Mouse (Mus musculus): Measurements from ENCODE around the gene Wsb2. TPM values are rescaled to one million over a fixed set of nuclear protein-coding genes. Genes with fewer than 3 reads are reported as not detected.
A peak's percentile ranks its signal among the peaks of the same experiment; 100 is the strongest.
"Not testable (repeated sequence)": the region's sequence is repeated elsewhere in the genome, so short reads cannot be mapped to it uniquely, and the experiment has no call there.

The Wsb2 gene
- polyA plus RNA-seq, 1 experiment from 2014 or later: 27.6 TPM

- no peak overlapping the region for H3K4me3 ChIP-seq
- no peak overlapping the region for H3K4me2 ChIP-seq
- H3K4me1 ChIP-seq: peaks cover 12% of the 10 kb centered on the region
- WGBS (ENCODE audit: insufficient replicate concordance): 53% methylated on average over 6 of the region's 6 CpGs
- no peaks in the 10 kb centered on the region for H3K36me3 ChIP-seq
- peaks cover 6% of the 10 kb centered on the region for H3K9me3 ChIP-seq (replicated peaks)
- H3K27me3 ChIP-seq (replicated peaks): no peaks in the 10 kb centered on the region
- 0 out of 2 replicates have a peak overlapping the region, but pooled peaks have one; percentile 8 for H3K27ac ChIP-seq
- no peak for ATAC-seq
- H3K9ac ChIP-seq: no peak overlapping the region
Observed at GRCm38 (mm10) chr5:117396596-117397014, 39.5 kb downstream of the Wsb2 start.

GRCm38 (mm10) chr5:117397371-117397770 lies 40.3 kb downstream of the Wsb2 start:
- H3K27me3 ChIP-seq (replicated peaks): no peaks in the 10 kb centered on the region

GRCm38 (mm10) chr5:117398007-117398550 lies 41.0 kb downstream of the Wsb2 start:
- no peak overlapping the region for H3K27ac ChIP-seq
- H3K36me3 ChIP-seq: no peaks in the 10 kb centered on the region
- H3K4me1 ChIP-seq: peaks cover 12% of the 10 kb centered on the region
- H3K27me3 ChIP-seq (replicated peaks): peaks cover 6% of the 10 kb centered on the region; the same call in 1 of the 2 replicates
- peaks cover under 1% of the 10 kb centered on the region; the same call in 1 of the 2 replicates for H3K9me3 ChIP-seq (replicated peaks)
- no peak overlapping the region for H3K4me2 ChIP-seq
- no peak for ATAC-seq
- no peak overlapping the region for H3K4me3 ChIP-seq
- no peak overlapping the region for H3K9ac ChIP-seq
- 56% methylated on average over 4 of the region's 5 CpGs for WGBS (ENCODE audit: insufficient replicate concordance)

More at GRCm38 (mm10) chr5:117397371-117397770, 40.3 kb downstream of the Wsb2 start:
- H3K4me3 ChIP-seq: no peak overlapping the region
- H3K4me1 ChIP-seq: peaks cover 12% of the 10 kb centered on the region
- 54% methylated on average over 6 of the region's 6 CpGs for WGBS (ENCODE audit: insufficient replicate concordance)
- no peak overlapping the region for H3K27ac ChIP-seq
- H3K36me3 ChIP-seq: no peaks in the 10 kb centered on the region
- H3K4me2 ChIP-seq: no peak overlapping the region
- peaks cover 6% of the 10 kb centered on the region for H3K9me3 ChIP-seq (replicated peaks)
- ATAC-seq: no peak
- H3K9ac ChIP-seq: no peak overlapping the region

DNA sequence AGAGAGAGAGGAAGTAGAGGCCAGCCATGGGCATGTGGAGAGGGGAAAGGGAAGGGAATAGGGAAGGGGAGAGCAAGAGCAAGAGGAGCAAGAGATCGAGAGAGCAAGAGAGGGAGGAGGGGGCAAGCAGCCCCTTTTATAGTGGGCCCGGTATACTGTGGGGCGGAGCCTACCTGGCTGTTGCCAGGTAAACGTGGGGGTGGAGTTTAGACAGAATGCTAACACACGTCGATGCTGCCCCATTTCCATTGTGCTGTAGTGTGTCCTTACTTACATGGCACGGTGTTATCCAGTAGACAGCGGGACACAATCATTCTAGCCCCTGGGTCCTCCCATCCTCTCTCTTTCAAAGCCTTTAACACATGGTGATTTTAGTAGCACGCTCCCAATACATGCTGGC lies 42.2 kb downstream of the Wsb2 start:
- H3K4me1 ChIP-seq: peaks cover 12% of the 10 kb centered on the region
- H3K27ac ChIP-seq: no peak overlapping the region
- 63% methylated on average over 9 of the region's 9 CpGs for WGBS (ENCODE audit: insufficient replicate concordance)
- peaks cover 8% of the 10 kb centered on the region; the same call in 1 of the 2 replicates for H3K27me3 ChIP-seq (replicated peaks)
- no peak overlapping the region for H3K9ac ChIP-seq
- no peak overlapping the region for H3K4me3 ChIP-seq
- no peak overlapping the region for H3K4me2 ChIP-seq
- no peaks in the 10 kb centered on the region for H3K9me3 ChIP-seq (replicated peaks)
- ATAC-seq: no peak
- H3K36me3 ChIP-seq: no peaks in the 10 kb centered on the region

DNA sequence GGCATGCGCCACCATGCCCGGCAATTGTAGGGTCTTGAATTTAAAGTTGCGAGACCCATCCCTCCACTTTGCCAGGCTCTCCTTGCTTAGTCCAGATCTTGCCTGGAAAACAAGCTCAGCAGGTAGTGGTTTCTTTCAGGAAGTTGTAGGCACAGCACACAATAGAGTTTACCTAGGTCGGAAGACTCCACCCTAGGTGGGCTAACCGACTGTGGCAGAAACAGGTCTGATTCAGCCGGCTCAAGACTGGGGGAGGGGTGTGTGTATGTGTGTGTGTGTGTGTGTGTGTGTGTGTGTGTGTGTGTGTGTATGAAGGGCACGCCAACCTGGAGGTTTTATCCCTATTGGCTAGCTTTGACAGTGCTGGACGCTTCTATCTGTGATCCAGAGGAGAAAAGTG lies 46.5 kb downstream of the Wsb2 start:
- H3K9ac ChIP-seq: no peak overlapping the region
- H3K4me3 ChIP-seq: no peak overlapping the region
- H3K36me3 ChIP-seq: no peaks in the 10 kb centered on the region
- no peak overlapping the region for H3K4me2 ChIP-seq
- no peaks in the 10 kb centered on the region for H3K9me3 ChIP-seq (replicated peaks)
- H3K27me3 ChIP-seq (replicated peaks): peaks cover 8% of the 10 kb centered on the region; the same call in 1 of the 2 replicates
- WGBS (ENCODE audit: insufficient replicate concordance): 77% methylated on average over 8 of the region's 8 CpGs
- no peak for ATAC-seq
- no peak overlapping the region for H3K27ac ChIP-seq
- no peaks in the 10 kb centered on the region for H3K4me1 ChIP-seq

DNA sequence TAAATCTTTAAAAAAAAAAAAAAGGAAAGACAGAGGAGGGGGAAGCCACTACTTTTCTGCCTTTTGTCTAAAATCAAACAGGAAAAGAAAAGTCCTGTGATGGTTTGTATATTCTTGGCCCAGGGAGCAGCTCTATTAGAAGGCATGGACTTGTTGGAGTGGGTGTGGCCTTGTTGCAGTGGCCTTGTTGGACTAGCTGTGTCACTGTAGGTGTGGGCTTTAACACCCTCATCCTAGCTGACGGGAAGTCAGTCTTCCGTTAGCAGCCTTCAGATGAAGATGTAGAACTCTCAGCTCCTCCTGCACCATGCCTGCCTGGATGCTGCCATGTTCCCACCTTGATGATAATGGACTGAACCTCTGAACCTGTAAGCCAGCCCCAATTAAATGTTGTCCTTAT lies 47.6 kb downstream of the Wsb2 start:
- H3K27ac ChIP-seq; H3K9ac ChIP-seq; H3K36me3 ChIP-seq; ATAC-seq; H3K4me2 ChIP-seq; H3K4me3 ChIP-seq; H3K9me3 ChIP-seq (replicated peaks); H3K4me1 ChIP-seq: not testable (repeated sequence)
- H3K27me3 ChIP-seq (replicated peaks): peaks cover 17% of the 10 kb centered on the region
- WGBS (ENCODE audit: insufficient replicate concordance): 62% methylated on average over 2 of the region's 2 CpGs

DNA sequence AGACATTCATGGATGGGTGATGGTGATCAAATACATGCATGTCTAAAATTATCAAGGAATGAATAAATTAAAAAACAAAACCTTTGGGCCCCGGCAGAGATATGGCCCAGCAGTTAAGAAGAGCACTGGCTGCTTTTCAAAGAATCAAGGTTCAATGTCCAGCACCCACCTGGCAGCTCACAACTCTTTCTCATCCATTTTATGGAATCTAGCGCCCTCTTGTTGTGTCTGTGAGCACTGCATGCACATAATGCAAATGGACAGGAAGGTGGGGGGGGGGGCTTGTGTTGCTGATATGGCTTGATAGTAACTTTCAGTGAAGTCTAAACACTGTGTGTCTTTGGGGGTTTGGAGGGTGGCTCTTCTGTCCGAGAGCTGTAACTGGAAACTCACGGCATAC lies 51.1 kb downstream of the Wsb2 start:
- Histone ChIP-seq H3K4me3 (no peak overlapping the region), H3K4me2 (no peak overlapping the region), H3K27me3 (replicated peaks) (peaks cover 45% of the 10 kb centered on the region), H3K9me3 (replicated peaks) (no peaks in the 10 kb centered on the region), H3K9ac (no peak overlapping the region), H3K27ac (no peak overlapping the region), H3K4me1 (no peaks in the 10 kb centered on the region), H3K36me3 (no peaks in the 10 kb centered on the region)
- ATAC-seq: no peak
- WGBS (ENCODE audit: insufficient replicate concordance): 55% methylated on average over 4 of the region's 4 CpGs

DNA sequence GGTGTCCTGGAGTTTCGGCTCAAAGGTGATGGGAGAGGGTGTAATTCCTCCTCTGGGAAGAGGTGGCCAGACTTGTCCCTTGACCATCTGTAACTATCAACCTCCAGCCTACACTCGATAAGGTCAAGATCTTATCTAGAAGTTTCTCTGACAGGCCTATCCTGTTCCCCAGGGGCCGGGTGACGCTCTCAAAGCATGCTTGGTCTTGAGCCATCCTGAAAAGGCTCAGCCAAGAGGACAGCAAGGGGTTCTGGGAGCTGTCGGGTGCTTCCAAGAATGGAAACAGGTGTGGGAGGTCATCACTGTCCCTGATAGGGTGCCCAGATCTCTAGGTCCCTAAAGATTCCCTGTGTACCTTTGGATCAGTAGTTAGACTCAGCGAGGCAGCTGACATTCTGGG lies 52.3 kb downstream of the Wsb2 start:
- H3K9me3 ChIP-seq (replicated peaks): no peaks in the 10 kb centered on the region
- no peaks in the 10 kb centered on the region for H3K36me3 ChIP-seq
- no peak for ATAC-seq
- 0 out of 2 replicates have a peak, but pooled peaks cover 9% of the 10 kb centered on the region for H3K4me1 ChIP-seq
- H3K4me2 ChIP-seq: no peak overlapping the region
- WGBS (ENCODE audit: insufficient replicate concordance): 42% methylated on average over 6 of the region's 6 CpGs
- peaks cover 56% of the 10 kb centered on the region for H3K27me3 ChIP-seq (replicated peaks)
- H3K4me3 ChIP-seq: no peak overlapping the region
- H3K27ac ChIP-seq: no peak overlapping the region
- H3K9ac ChIP-seq: no peak overlapping the region

DNA sequence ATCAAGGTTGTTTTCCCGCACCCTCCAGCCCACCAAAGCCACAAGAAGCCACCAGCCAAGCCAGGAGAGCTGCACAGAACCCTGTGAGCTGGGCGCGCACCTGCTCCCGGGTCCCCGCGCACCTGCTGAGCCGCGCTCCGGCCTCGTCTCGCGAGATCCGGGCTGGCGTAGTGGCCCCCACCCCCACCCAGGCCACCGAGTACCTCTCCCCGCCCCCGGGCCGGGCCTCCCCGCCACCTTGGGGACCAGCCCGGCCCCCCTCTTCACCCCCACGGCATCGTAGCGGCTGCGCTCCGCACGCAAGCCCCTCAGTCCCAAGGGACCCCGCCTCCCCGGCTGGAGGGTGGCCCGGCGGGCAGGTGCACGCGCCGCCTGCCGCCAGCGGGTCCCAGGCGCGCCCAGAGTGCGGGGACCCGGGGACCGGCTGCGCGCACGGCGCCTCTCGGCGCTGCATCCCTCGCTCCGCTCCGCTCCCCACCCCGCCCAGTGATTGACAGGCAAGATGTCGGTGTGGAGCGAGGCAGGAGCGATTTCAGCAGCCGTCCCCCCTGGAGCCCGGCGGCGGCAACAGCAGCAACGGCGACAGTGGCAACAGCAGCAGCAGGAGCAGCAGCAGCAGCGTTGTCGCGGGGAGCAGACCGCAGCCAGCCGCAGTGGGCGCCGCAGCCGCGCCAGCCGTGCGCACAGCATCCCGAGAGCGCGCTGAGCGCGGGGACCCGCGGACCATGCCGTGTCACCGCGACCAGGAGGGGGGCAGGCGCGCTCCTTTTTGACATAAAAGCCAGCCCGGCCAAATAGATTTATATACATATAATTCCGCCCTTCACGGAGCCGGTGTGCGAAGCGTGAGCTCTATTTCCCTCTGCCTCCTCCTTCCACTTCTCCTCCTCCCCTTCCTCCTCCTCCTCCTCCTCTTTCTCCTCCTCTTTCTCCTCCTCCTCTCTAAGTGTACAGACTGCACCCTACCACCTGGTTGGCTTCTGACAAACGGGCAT lies 56.7 kb downstream of the Wsb2 start, which contains the start of gene Ksr2:
Ksr2 (plus strand) TSS at position 494 of the 995 bp plus-strand sequence.
- Histone ChIP-seq H3K36me3 (no peaks in the 10 kb centered on the region), H3K4me1 (0 out of 2 replicates have a peak, but pooled peaks cover 9% of the 10 kb centered on the region), H3K4me2 (peak within 1 kb of the TSS; percentile 77), H3K27ac (no peak within 1 kb of the TSS), H3K27me3 (replicated peaks) (peaks cover 94% of the 10 kb centered on the region), H3K9me3 (replicated peaks) (no peaks in the 10 kb centered on the region), H3K4me3 (peak within 1 kb of the TSS; percentile 54), H3K9ac (no peak within 1 kb of the TSS)
- ATAC-seq: no peak
- WGBS (ENCODE audit: insufficient replicate concordance): 2% methylated on average over 85 of the region's 89 CpGs

GRCm38 (mm10) chr5:117414611-117415010 lies 57.5 kb downstream of the Wsb2 start:
- Histone ChIP-seq H3K9ac (no peak overlapping the region), H3K9me3 (replicated peaks) (no peaks in the 10 kb centered on the region)
- ATAC-seq: no peak

DNA sequence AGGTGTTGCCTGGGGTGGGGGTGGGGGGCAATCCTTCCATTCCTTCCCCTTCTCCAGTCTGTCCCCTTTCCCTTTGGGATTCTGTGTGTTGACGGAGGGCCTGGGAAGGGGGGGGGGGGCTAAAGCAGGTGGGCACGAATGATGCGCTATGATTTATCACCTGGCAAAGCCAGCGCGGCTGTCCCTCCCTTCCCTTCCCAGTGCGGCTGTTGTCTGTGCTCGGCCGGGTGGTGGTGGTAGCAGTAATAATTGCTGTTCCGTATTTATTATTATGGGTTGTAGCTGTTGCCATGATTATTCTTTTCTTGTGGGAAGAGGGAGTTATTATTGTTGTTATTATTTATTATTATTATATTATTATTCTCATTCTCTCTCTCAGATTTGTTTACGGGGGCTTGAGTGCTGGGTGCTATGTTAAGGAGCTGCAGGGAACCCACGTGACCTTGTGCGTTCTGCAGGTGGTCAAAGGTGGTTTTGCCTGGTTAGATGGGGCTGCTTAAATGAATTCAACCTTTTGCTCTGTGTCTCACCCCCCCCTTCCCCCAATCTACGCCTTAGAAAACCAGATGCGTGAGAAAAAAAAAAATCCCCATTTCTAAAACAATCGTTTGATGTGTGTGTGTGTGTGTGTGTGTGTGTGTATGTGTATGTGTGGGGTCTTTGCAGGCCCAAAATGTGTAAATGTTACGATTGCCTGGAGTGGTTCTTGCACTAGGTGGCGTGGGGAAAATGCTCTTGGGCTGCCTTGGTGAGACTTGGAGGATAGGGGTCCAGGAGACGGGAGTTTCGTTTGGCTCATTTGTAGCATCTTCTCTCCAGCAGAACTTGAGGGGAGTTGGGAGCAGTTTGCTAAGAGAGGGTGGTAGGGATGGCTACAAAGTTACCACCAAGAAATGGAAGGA lies 58.2 kb downstream of the Wsb2 start:
- Histone ChIP-seq H3K4me1 (0 out of 2 replicates have a peak, but pooled peaks cover 9% of the 10 kb centered on the region), H3K9ac (no peak overlapping the region), H3K4me2 (no peak overlapping the region), H3K36me3 (no peaks in the 10 kb centered on the region), H3K27me3 (replicated peaks) (peaks cover 86% of the 10 kb centered on the region), H3K27ac (no peak overlapping the region), H3K9me3 (replicated peaks) (no peaks in the 10 kb centered on the region), H3K4me3 (no peak overlapping the region)
- ATAC-seq: no peak
- 36% methylated on average over 19 of the region's 19 CpGs for WGBS (ENCODE audit: insufficient replicate concordance)

More at GRCm38 (mm10) chr5:117414611-117415010, 57.5 kb downstream of the Wsb2 start:
- peaks cover 93% of the 10 kb centered on the region for H3K27me3 ChIP-seq (replicated peaks)
- WGBS (ENCODE audit: insufficient replicate concordance): 8% methylated on average over 10 of the region's 10 CpGs
- H3K36me3 ChIP-seq: no peaks in the 10 kb centered on the region
- H3K4me2 ChIP-seq: no peak overlapping the region; the same call in 1 of the 2 replicates
- H3K27ac ChIP-seq: no peak overlapping the region
- H3K4me1 ChIP-seq: 0 out of 2 replicates have a peak, but pooled peaks cover 9% of the 10 kb centered on the region
- no peak overlapping the region for H3K4me3 ChIP-seq
